Mouse (Mus musculus) CD4-positive, CD25-positive, alpha-beta regulatory T cell, adult 2 months (primary cell): ENCODE measurements at regions not wholly inside any gene's neighbourhood (a gene's known extent, or its start where the extent isn't known, plus 50 kb on each side); places are given as distances from the start of the nearest gene placed in this dataset.
"Not testable (repeated sequence)": the region's sequence is repeated elsewhere in the genome, so short reads cannot be mapped to it uniquely, and the experiment has no call there.

Source experiments
- DNase-seq: peaks from one replicate; pipeline ENCODE4 v3.0.0-alpha.2; 2012; ENCODE audit warnings: low read depth, low spot score

- no peak for DNase-seq
Measured at GRCm38 (mm10) chr4:105844675-105845466, 55.2 kb downstream of the Gm12728 start.

DNA sequence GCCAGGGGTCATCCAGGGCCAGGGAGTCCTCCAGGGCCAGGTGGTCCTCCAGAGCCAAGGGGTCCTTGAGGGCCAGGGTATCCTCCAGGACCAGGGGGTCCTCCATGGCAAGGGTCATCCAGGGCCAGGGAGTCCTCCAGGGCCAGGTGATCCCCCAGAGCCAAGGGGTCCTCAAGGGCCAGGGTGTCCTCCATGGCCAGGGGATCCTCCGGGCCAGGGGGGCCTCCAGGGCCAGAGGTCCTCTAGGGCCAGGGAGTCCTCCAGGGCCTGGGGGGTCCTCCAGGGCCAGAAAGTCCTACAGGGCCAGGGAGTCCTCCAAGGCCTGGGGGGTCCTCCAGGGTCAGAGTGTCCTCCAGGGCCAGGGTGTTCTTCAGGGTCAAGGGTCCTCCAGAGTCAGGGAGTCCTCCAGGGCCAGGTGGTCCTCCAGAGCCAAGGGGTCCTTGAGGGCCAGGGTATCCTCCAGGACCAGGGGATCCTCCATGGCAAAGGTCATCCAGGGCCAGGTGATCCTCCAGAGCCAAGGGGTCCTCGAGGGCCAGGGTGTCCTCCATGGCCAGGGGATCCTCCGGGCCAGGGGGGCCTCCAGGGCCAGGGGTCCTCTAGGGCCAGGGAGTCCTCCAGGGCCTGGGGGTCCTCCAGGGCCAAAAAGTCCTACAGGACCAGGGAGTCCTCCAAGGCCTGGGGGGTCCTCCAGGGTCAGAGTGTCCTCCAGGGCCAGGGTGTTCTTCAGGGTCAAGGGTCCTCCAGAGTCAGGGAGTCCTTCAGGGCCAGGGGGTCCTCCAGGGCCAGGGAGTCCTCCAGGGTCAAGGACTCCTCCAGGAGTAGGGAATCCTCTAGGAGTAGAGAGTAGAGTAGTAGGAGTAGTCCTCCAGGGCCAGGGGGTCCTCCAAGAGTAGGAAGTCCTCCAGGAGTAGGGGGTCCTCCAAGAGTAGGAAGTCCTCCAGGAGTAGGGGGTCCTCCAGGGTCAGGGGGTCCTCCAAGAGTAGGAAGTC, 56.6 kb downstream of the Gm12728 start:
- DNase-seq, result not testable (repeated sequence)

DNA sequence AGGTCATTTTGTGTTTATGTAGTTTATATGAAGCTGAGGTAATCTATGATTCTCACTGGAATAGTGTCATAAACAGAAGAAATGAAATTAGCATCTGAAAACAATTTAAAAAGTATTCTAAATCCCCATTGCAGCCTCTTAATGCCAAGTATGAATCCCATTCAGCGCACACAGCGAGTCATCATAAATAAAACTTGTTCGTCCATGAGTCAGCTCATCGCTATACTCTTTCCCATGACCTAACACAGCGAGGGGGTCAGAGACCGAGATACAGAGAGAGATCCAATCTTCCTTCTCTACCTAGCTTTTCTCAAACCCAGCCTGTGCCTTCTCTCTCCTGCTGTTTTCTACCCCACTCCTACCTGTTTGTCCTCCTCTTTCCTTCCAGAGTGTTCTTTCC, 63.4 kb downstream of the Gm12728 start:
- DNase-seq, result no peak

- DNase-seq, result no peak
Measured at GRCm38 (mm10) chr4:105859052-105859864, 69.6 kb downstream of the Gm12728 start.

GRCm38 (mm10) chr4:105860930-105861653, 71.4 kb downstream of the Gm12728 start:
- DNase-seq, result no peak

- DNase-seq, result no peak
Measured at GRCm38 (mm10) chr4:105861654-105862037, 72.0 kb downstream of the Gm12728 start.

- DNase-seq, result no peak
Measured at GRCm38 (mm10) chr4:105870512-105870911, 80.8 kb downstream of the Gm12728 start.

DNA sequence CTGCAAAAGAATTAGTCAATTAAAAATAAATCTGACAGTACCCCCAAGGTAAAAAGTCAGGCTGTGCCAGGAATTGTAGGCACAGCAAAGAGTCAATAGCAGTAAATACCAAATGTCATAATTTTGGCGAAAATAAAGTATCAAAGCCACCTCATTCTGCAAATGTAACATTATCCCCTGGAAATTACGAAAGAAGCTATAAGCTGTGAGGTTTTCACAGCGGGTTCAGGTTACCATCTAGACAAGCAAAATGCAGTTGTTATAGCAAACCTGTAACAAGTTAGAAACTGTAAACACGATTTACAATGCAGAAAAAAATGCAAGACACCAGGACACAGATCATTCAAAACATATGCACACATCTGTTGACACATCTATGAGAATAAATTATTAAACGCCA, 87.6 kb downstream of the Gm12728 start:
- no peak for DNase-seq

DNA sequence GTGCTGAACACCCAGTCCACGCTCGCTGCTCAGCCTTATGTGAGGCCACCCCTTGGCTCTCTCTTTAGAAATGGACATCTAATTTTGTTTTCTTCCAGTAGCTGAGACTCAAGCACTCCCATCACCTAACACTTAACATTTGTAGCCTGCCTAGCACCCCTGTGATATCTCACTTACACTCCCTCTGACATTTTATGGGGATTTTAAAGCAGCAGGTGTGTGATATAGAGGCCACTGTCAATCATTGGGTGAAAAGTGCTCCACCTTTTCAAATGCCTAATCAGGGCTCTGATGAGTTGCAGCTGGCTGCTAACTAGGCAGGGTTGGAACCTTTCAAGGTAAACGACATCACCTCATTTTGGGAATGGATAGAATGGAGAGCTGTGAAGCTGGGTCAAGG, 90.2 kb downstream of the Gm12728 start:
- no peak for DNase-seq

- no peak for DNase-seq
Measured at GRCm38 (mm10) chr4:105884791-105885190, 95.1 kb downstream of the Gm12728 start.

- no peak for DNase-seq
Measured at GRCm38 (mm10) chr4:105891438-105891837, 101.8 kb downstream of the Gm12728 start.

DNA sequence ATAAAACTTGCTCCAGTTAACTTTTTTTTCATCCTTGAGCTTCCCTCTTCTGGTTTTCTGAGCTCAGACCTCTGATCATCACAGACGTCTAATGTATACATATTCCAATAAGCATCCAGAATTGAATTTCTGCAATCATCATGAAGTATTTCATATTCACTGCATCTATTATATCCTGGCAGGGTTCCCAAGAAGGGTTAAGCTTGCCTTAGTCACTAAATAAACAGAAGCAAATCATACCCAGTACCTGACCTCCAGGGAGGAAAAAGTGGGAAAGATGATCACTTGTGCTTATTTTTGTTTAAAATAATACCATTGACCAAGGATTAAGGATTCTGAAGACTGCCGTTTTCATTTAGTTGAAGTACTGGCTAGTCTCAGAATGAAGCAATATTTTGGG, 102.4 kb downstream of the Gm12728 start:
- no peak for DNase-seq

- no peak for DNase-seq
Measured at GRCm38 (mm10) chr4:105895116-105895515, 105.4 kb downstream of the Gm12728 start.

GRCm38 (mm10) chr4:105898054-105898847, 108.6 kb downstream of the Gm12728 start:
- DNase-seq, result no peak

DNA sequence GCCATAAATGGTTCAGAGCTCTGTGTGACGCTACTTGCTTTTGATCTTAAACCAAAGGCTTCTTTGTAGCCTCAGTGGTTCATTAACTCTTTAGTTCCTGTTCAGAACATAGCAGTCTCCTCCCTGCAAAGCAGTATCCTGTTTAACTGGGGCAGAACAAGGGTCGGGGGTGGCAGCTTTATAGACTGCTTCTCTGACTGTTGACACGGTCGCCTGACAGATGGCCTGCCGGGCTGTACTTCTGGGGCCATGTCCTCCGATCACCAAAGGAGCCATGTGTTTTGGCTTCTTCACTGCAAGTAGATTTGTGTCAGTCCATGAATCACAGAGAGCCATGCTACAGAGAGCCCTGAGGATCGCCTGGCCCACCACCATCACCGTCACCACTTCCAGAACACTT, 115.2 kb downstream of the Gm12728 start:
- no peak for DNase-seq

DNA sequence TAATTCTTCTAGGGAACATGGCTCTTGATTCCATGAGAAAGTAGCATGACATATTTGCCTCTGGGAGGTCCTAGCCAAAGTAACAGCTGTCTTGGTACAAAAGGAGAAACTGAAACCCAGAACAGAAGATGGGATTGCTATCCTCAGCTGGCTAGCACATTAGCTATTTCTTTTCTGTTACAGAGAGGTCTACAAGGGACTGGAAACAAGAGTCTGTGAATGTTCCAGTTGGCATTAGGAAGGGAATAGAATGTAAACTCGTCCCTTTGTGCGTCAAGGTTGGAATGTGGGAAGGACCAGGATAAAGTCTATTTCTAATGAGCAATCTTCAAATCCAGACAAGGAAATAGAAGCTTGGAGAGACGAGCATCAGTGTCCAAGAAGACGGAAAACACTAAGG, 116.7 kb downstream of the Gm12728 start:
- no peak for DNase-seq

DNA sequence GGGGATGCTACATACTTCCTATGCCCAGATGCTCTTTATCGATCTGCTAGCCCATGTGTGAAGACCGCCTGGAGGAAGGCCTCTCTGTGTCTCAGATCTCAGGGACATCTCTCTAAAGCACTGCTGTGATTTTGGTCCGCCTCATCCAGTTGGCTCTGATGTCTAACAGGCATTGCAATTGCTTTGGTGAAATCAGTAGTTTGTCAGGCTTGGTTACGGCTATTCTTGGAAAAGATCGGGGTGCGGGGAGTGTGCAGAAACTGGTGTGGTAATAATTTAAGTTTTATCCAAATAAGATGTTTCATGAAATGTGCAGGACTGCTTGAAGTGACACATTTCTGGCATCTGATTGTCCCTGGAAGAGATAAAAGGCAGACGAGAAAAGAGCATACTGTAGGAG, 117.9 kb downstream of the Gm12728 start:
- no peak for DNase-seq

GRCm38 (mm10) chr4:105908281-105908680, 118.6 kb downstream of the Gm12728 start:
- no peak for DNase-seq

- DNase-seq, result no peak
Measured at GRCm38 (mm10) chr4:105909272-105909671, 119.6 kb downstream of the Gm12728 start.

- no peak for DNase-seq
Measured at GRCm38 (mm10) chr4:105910666-105911065, 121.0 kb downstream of the Gm12728 start.
